Mouse (Mus musculus) adrenal gland (tissue): Measurements from ENCODE around the gene Ddx47.

ENCODE experiments used
- intact Hi-C: fragments of 180-260 bp; cut with DNase I; formaldehyde crosslinking; loops from one replicate; pipeline ENCODE4 v1.15.1; 2025

Gene Ddx47

GRCm38 (mm10) chr6:135066795-135067445, 55.5 kb downstream of the Ddx47 start:
- intact Hi-C loops, result no loop called here

- intact Hi-C loops, result no loop called here
These were observed 56.8 kb downstream of the Ddx47 start for GRCm38 (mm10) chr6:135068221-135068620.

GRCm38 (mm10) chr6:135069856-135070255, 58.4 kb downstream of the Ddx47 start:
- intact Hi-C loops, result no loop called here

GRCm38 (mm10) chr6:135070347-135070746, 58.9 kb downstream of the Ddx47 start:
- intact Hi-C loops, result no loop called here
